Mouse (Mus musculus): ENCODE measurements at regions not wholly inside any gene's neighbourhood (a gene's known extent, or its start where the extent isn't known, plus 50 kb on each side); places are given as distances from the start of the nearest gene placed in this dataset.

DNA sequence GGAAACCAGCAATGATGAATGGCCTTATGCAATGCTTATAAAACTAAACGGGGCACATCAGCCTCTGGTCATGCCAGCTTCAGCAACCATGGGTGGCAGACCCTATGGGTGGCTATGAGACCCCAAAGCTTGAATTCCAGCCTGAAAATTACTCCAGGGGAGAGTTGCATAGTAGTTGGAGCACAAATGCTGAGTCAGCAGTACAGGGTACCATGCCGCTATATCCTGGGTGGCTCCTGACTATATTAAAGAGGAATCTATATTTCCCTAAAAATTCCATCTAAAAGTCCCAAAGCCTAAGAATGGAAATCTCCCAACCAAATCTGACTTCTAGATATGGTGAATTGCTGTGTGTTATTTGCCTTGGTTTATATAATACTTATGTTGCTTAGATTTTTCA is 187.6 kb downstream of the Lrrn1 start:
- no peak for ATAC-seq (ENCODE audit: low FRiP score)
- H3K27ac ChIP-seq (replicated peaks), result no peak overlapping the region
- H3K36me3 ChIP-seq, result no peaks in the 10 kb centered on the region
- no peak overlapping the region for H3K9ac ChIP-seq (replicated peaks)
- no peaks in the 10 kb centered on the region for H3K9me3 ChIP-seq (replicated peaks)
- no peak overlapping the region for H3K4me2 ChIP-seq
- H3K4me1 ChIP-seq, result no peaks in the 10 kb centered on the region
- 93% methylated on average over 2 of the region's 2 CpGs for WGBS
- no peak overlapping the region for H3K4me3 ChIP-seq (replicated peaks)
- no peaks in the 10 kb centered on the region for H3K27me3 ChIP-seq (replicated peaks)

GRCm38 (mm10) chr6:107730294-107730693 is 200.7 kb downstream of the Lrrn1 start:
- ATAC-seq (ENCODE audit: low FRiP score), result no peak
- Histone ChIP-seq H3K27me3 (replicated peaks) (no peaks in the 10 kb centered on the region), H3K4me3 (replicated peaks) (no peak overlapping the region), H3K4me1 (no peaks in the 10 kb centered on the region), H3K9ac (replicated peaks) (no peak overlapping the region), H3K36me3 (no peaks in the 10 kb centered on the region), H3K27ac (replicated peaks) (no peak overlapping the region), H3K4me2 (no peak overlapping the region), H3K9me3 (replicated peaks) (no peaks in the 10 kb centered on the region)
- WGBS, result 38% methylated on average over 4 of the region's 4 CpGs

GRCm38 (mm10) chr6:107734773-107735172 is 205.2 kb downstream of the Lrrn1 start:
- H3K27me3 ChIP-seq (replicated peaks), result no peaks in the 10 kb centered on the region
- ATAC-seq (ENCODE audit: low FRiP score), result no peak
- H3K27ac ChIP-seq (replicated peaks), result no peak overlapping the region
- H3K4me1 ChIP-seq, result no peaks in the 10 kb centered on the region
- no peak overlapping the region for H3K9ac ChIP-seq (replicated peaks)
- no peak overlapping the region for H3K4me3 ChIP-seq (replicated peaks)
- WGBS, result 91% methylated on average over 1 of the region's 1 CpGs
- no peaks in the 10 kb centered on the region for H3K9me3 ChIP-seq (replicated peaks)
- no peaks in the 10 kb centered on the region for H3K36me3 ChIP-seq
- H3K4me2 ChIP-seq, result no peak overlapping the region

DNA sequence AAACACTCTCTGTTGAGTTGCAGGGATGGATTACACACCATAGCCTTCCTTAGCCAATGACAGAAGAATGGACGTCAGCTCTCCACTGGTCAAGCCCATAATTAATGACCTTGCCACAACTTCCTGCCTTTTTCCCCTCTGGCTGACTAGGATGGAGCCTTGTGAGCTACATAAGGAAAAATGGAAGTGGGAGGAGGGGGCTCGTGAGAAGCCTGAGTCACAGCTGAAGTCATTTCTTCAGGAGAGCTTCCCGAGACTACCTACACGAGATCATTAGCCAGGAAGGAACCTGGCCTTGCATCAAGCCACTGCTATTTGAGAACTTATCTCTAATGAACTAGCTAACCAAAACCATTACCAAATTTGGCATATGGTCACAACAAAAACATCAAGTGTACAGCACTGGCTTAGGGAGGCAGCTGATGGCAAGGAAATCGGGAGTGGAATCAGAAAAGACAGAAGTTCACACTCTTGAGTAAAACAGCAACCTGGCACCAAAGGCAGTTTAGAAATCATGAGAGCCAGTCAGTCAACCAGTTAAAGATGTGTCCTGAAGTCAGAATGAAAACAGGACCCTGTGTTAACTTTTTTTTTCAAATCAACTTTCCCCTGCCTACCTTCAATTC is 219.7 kb downstream of the Lrrn1 start:
- 79% methylated on average over 5 of the region's 5 CpGs for WGBS

GRCm38 (mm10) chr6:107749794-107750193 is 220.2 kb downstream of the Lrrn1 start:
- no peak overlapping the region for H3K4me3 ChIP-seq (replicated peaks)
- H3K27ac ChIP-seq (replicated peaks), result no peak overlapping the region
- H3K4me1 ChIP-seq, result no peaks in the 10 kb centered on the region
- no peaks in the 10 kb centered on the region for H3K9me3 ChIP-seq (replicated peaks)
- ATAC-seq (ENCODE audit: low FRiP score), result no peak
- H3K36me3 ChIP-seq, result no peaks in the 10 kb centered on the region
- H3K27me3 ChIP-seq (replicated peaks), result no peaks in the 10 kb centered on the region
- no peak overlapping the region for H3K9ac ChIP-seq (replicated peaks)
- no peak overlapping the region for H3K4me2 ChIP-seq
- 65% methylated on average over 2 of the region's 2 CpGs for WGBS

More for the DNA sequence above, 219.7 kb downstream of the Lrrn1 start:
- Histone ChIP-seq H3K9ac (replicated peaks) (no peak overlapping the region), H3K36me3 (no peaks in the 10 kb centered on the region), H3K4me3 (replicated peaks) (no peak overlapping the region), H3K27me3 (replicated peaks) (no peaks in the 10 kb centered on the region), H3K27ac (replicated peaks) (no peak overlapping the region), H3K4me1 (no peaks in the 10 kb centered on the region), H3K4me2 (no peak overlapping the region), H3K9me3 (replicated peaks) (no peaks in the 10 kb centered on the region)
- ATAC-seq (ENCODE audit: low FRiP score), result no peak

DNA sequence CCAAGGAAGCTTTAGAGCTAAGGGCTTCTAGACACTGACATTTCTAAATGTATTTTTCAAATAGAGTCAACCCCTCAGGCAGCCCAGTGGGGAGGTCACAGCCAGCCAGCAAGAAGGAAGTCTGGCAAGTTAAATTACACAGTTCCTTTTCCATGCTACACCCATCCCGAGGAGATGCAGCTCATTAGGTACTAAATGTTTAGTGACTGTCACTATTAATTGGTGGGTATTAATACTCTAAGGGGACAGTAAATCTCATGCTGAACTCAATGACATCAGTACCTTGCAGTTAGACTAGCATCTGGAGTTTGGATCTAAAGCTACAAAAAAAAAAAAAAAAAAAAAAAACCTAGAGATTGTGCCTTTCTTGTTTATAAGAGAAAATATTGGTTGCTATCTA is 222.6 kb downstream of the Lrrn1 start:
- Histone ChIP-seq H3K9ac (replicated peaks) (no peak overlapping the region), H3K36me3 (no peaks in the 10 kb centered on the region), H3K4me1 (no peaks in the 10 kb centered on the region), H3K4me2 (no peak overlapping the region), H3K4me3 (replicated peaks) (no peak overlapping the region), H3K9me3 (replicated peaks) (no peaks in the 10 kb centered on the region), H3K27me3 (replicated peaks) (no peaks in the 10 kb centered on the region), H3K27ac (replicated peaks) (no peak overlapping the region)
- WGBS, result 26% methylated on average over 1 of the region's 1 CpGs
- no peak for ATAC-seq (ENCODE audit: low FRiP score)

- Histone ChIP-seq H3K9ac (replicated peaks) (no peak overlapping the region), H3K9me3 (replicated peaks) (no peaks in the 10 kb centered on the region), H3K4me2 (no peak overlapping the region), H3K4me3 (replicated peaks) (no peak overlapping the region), H3K36me3 (no peaks in the 10 kb centered on the region), H3K4me1 (no peaks in the 10 kb centered on the region), H3K27me3 (replicated peaks) (no peaks in the 10 kb centered on the region), H3K27ac (replicated peaks) (no peak overlapping the region)
- WGBS, result 69% methylated on average over 2 of the region's 2 CpGs
- no peak for ATAC-seq (ENCODE audit: low FRiP score)
Observed at GRCm38 (mm10) chr6:107755158-107755557, 225.6 kb downstream of the Lrrn1 start.

GRCm38 (mm10) chr6:107770834-107771470 is 241.4 kb downstream of the Lrrn1 start:
- 24% methylated on average over 11 of the region's 11 CpGs for WGBS
- H3K27me3 ChIP-seq (replicated peaks), result no peaks in the 10 kb centered on the region
- H3K9me3 ChIP-seq (replicated peaks), result no peaks in the 10 kb centered on the region
- H3K4me3 ChIP-seq (replicated peaks), result no peak overlapping the region
- peak overlapping the region; percentile 45; the same call in 1 of the 2 replicates for H3K27ac ChIP-seq (replicated peaks)
- no peaks in the 10 kb centered on the region for H3K4me1 ChIP-seq
- no peak; the same call in 1 of the 2 replicates for ATAC-seq (ENCODE audit: low FRiP score)
- no peaks in the 10 kb centered on the region for H3K36me3 ChIP-seq
- H3K4me2 ChIP-seq, result no peak overlapping the region
- no peak overlapping the region for H3K9ac ChIP-seq (replicated peaks)

GRCm38 (mm10) chr6:107784998-107785397 is 255.4 kb downstream of the Lrrn1 start:
- H3K36me3 ChIP-seq, result no peaks in the 10 kb centered on the region
- no peak overlapping the region for H3K4me3 ChIP-seq (replicated peaks)
- no peak overlapping the region for H3K9ac ChIP-seq (replicated peaks)
- 81% methylated on average over 2 of the region's 2 CpGs for WGBS
- no peak for ATAC-seq (ENCODE audit: low FRiP score)
- H3K27me3 ChIP-seq (replicated peaks), result no peaks in the 10 kb centered on the region
- no peak overlapping the region for H3K27ac ChIP-seq (replicated peaks)
- no peaks in the 10 kb centered on the region for H3K4me1 ChIP-seq
- H3K9me3 ChIP-seq (replicated peaks), result no peaks in the 10 kb centered on the region
- no peak overlapping the region for H3K4me2 ChIP-seq

GRCm38 (mm10) chr6:107788224-107788893 is 258.8 kb downstream of the Lrrn1 start:
- H3K4me2 ChIP-seq, result no peak overlapping the region
- no peaks in the 10 kb centered on the region for H3K27me3 ChIP-seq (replicated peaks)
- H3K27ac ChIP-seq (replicated peaks), result no peak overlapping the region
- H3K4me3 ChIP-seq (replicated peaks), result no peak overlapping the region
- 93% methylated on average over 2 of the region's 2 CpGs for WGBS
- no peaks in the 10 kb centered on the region for H3K36me3 ChIP-seq
- ATAC-seq (ENCODE audit: low FRiP score), result no peak
- no peaks in the 10 kb centered on the region for H3K9me3 ChIP-seq (replicated peaks)
- H3K4me1 ChIP-seq, result no peaks in the 10 kb centered on the region
- H3K9ac ChIP-seq (replicated peaks), result no peak overlapping the region

- Histone ChIP-seq H3K27me3 (replicated peaks) (no peaks in the 10 kb centered on the region), H3K9me3 (replicated peaks) (no peaks in the 10 kb centered on the region), H3K4me3 (replicated peaks) (no peak overlapping the region), H3K9ac (replicated peaks) (no peak overlapping the region), H3K27ac (replicated peaks) (no peak overlapping the region), H3K4me1 (no peaks in the 10 kb centered on the region), H3K36me3 (no peaks in the 10 kb centered on the region), H3K4me2 (no peak overlapping the region)
- no peak for ATAC-seq (ENCODE audit: low FRiP score)
- 79% methylated on average over 2 of the region's 2 CpGs for WGBS
Observed at GRCm38 (mm10) chr6:107797845-107798244, 267.0 kb upstream of the Setmar start.

- H3K27me3 ChIP-seq (replicated peaks), result no peaks in the 10 kb centered on the region
- H3K36me3 ChIP-seq, result no peaks in the 10 kb centered on the region
- no peaks in the 10 kb centered on the region for H3K9me3 ChIP-seq (replicated peaks)
- H3K4me3 ChIP-seq (replicated peaks), result no peak overlapping the region
- H3K27ac ChIP-seq (replicated peaks), result no peak overlapping the region
- no peak overlapping the region for H3K9ac ChIP-seq (replicated peaks)
- no peak for ATAC-seq (ENCODE audit: low FRiP score)
- H3K4me1 ChIP-seq, result no peaks in the 10 kb centered on the region
- H3K4me2 ChIP-seq, result no peak overlapping the region
Observed at GRCm38 (mm10) chr6:107803056-107803455, 261.8 kb upstream of the Setmar start.
